Mouse (Mus musculus): Measurements from ENCODE around the gene Aatf. TPM values are rescaled to one million over a fixed set of nuclear protein-coding genes. Genes with fewer than 3 reads are reported as not detected.

Aatf gene
- polyA plus RNA-seq, 1 experiment from 2014 or later: 60.4 TPM

DNA sequence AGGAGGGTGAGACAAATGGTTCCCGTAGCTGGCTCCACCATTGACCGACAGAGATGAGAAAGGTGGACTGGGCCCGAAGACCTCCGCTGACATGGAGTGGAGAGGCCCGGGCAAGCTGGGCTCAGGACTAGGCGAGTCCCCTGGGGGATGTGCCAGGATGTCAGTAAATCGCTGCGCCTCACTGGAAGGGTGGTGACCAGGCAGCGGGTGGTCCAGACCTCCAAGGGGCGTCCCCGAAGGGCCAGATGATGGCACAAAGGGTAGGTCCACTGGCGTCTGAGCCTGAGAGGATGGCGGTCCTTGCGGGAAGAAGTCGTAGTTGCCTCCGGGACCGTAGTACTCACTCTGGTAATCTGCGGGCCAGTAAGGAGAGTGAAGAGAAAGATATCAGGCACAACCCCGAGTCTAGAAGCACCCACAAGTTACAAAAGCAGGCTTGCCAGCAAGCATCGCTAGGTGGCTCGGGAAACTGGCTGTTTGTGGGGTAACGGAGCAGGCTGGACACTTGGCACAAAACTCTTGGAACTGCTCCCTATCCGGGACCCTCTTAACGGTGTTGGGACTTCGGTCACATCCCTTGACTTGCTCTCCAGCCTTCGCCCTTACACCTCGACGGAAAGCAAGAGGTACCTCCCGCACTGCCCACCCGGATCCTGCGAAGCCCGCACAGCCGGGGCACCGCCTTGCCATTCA is 6.4 kb upstream of the Aatf start:
- H3K9me3 ChIP-seq (replicated peaks): no peaks in the 10 kb centered on the region
- ATAC-seq (replicated peaks; ENCODE audit: low FRiP score): peak; percentile 44; the same call in 1 of the 2 replicates
- H3K9ac ChIP-seq: peak overlapping the region; percentile 15; the same call in 1 of the 2 replicates
- 5% methylated on average over 34 of the region's 34 CpGs for WGBS
- H3K27me3 ChIP-seq: peaks cover 92% of the 10 kb centered on the region
- no peak overlapping the region for H3K27ac ChIP-seq
- peak overlapping the region; percentile 82 for H3K4me2 ChIP-seq
- H3K4me1 ChIP-seq: peaks cover 39% of the 10 kb centered on the region
- peak overlapping the region; percentile 63 for H3K4me3 ChIP-seq (replicated peaks)
- H3K36me3 ChIP-seq: no peaks in the 10 kb centered on the region

DNA sequence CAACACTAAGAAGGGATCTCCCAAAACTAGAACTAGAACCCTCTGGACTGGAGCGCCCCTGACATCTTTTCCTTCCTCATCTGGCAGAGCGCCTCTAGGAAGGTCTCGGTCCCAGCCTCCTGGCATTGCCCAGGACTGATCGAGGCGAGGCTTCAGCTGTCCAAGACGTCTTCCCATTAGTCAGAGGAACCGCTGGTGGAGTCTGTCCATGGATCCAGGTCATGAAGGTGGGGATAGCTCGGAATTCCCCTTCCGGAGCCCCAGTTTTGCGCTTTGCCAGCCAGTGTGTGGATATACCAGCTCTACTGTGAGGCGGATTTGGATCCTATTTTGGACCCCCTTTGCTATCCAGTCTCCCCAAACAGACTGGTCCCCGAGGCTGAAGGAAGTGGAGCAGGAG is 5.7 kb upstream of the Aatf start:
- Histone ChIP-seq H3K27ac (no peak overlapping the region), H3K9ac (no peak overlapping the region), H3K9me3 (replicated peaks) (no peaks in the 10 kb centered on the region), H3K4me3 (replicated peaks) (peak overlapping the region; percentile 63), H3K4me2 (peak overlapping the region; percentile 82), H3K27me3 (peaks cover 92% of the 10 kb centered on the region), H3K36me3 (no peaks in the 10 kb centered on the region), H3K4me1 (peaks cover 38% of the 10 kb centered on the region)
- ATAC-seq (replicated peaks; ENCODE audit: low FRiP score): no peak
- WGBS: 17% methylated on average over 12 of the region's 12 CpGs

DNA sequence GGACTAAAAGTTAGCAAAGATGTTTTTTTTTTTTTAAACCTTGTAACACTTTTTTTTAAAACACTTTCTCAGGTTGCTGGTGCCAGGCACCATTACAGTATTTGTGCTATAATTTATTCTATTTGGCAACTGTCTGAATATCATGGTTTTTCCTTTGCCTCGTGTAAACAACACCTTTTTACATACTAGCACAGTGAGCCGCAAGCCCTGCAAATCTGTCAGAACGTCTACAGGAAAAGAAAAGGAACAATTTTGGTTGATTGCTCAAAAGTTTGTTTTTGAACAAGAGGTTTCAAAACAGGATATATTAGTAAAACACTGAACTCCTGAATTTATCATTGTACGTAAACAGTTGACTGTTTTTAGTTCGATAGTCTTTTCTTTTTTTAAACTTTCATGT is 4.9 kb upstream of the Aatf start:
- Histone ChIP-seq H3K4me1 (peaks cover 38% of the 10 kb centered on the region), H3K27ac (no peak overlapping the region), H3K27me3 (peaks cover 84% of the 10 kb centered on the region), H3K36me3 (no peaks in the 10 kb centered on the region), H3K9ac (no peak overlapping the region), H3K4me3 (replicated peaks) (no peak overlapping the region), H3K9me3 (replicated peaks) (no peaks in the 10 kb centered on the region), H3K4me2 (no peak overlapping the region; the same call in 1 of the 2 replicates)
- WGBS: 31% methylated on average over 5 of the region's 5 CpGs
- no peak for ATAC-seq (replicated peaks; ENCODE audit: low FRiP score)

DNA sequence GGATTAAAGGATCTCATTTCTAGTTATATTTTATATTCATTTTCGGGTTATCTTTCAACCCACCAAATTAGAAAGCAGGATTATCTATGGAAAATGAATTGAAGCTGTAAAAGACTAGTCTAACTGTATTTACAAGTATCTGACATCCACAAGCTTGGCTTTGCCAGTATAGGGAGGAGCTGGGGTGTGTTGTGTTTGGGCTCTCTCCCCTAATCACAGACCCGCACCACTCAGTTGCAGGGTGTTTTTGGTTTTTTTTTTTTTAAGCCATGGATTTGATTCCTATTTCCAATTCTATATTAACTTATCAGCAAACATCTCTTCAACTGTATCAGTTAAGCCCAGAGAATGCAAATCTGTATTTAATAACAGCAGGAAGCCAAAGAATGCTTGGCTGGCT is 4.1 kb upstream of the Aatf start:
- Histone ChIP-seq H3K4me3 (replicated peaks) (no peak overlapping the region), H3K9me3 (replicated peaks) (no peaks in the 10 kb centered on the region), H3K27ac (no peak overlapping the region), H3K4me2 (no peak overlapping the region), H3K4me1 (peaks cover 39% of the 10 kb centered on the region), H3K9ac (no peak overlapping the region), H3K27me3 (peaks cover 76% of the 10 kb centered on the region), H3K36me3 (no peaks in the 10 kb centered on the region)
- WGBS: 18% methylated on average over 2 of the region's 2 CpGs
- no peak for ATAC-seq (replicated peaks; ENCODE audit: low FRiP score)

DNA sequence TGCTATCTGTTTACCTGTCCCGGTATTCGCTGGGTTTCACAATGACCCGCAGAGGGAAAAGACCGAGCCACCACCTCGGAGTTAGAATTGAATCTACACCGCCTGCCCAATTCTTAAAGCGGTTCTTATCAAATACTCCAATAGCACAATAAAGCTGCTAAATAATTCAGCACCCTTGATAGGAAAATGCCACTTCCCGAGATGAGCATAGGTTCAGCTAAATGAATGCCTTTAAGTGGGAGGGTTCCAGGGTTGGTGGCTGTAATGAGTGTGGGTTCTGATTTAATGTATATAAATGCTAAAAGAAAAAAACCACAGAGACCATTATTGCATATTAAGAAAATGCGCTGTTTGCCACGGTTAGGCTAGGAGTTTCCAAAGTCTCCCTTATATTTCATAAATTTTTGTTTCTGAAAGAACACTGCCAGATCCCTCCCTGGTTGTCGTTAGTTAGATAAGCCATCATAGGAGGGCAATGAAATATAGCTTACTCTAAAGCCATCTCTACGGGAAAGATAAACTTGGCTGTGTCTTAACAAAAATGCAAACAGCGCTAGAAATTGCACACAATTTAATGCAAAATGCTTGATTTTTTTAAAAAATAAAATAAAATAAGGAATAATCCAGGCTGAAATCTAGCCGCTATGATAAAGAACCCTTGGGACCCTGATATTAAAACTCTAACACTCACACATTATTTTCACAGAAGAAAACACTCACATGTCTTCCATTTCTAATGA is 3.3 kb upstream of the Aatf start:
- peaks cover 68% of the 10 kb centered on the region for H3K27me3 ChIP-seq
- H3K9me3 ChIP-seq (replicated peaks): no peaks in the 10 kb centered on the region
- no peak overlapping the region for H3K9ac ChIP-seq
- H3K4me3 ChIP-seq (replicated peaks): no peak overlapping the region
- H3K27ac ChIP-seq: no peak overlapping the region
- no peak for ATAC-seq (replicated peaks; ENCODE audit: low FRiP score)
- no peaks in the 10 kb centered on the region; the same call in 1 of the 2 replicates for H3K36me3 ChIP-seq
- H3K4me2 ChIP-seq: no peak overlapping the region
- WGBS: 18% methylated on average over 14 of the region's 14 CpGs
- H3K4me1 ChIP-seq: peaks cover 41% of the 10 kb centered on the region

DNA sequence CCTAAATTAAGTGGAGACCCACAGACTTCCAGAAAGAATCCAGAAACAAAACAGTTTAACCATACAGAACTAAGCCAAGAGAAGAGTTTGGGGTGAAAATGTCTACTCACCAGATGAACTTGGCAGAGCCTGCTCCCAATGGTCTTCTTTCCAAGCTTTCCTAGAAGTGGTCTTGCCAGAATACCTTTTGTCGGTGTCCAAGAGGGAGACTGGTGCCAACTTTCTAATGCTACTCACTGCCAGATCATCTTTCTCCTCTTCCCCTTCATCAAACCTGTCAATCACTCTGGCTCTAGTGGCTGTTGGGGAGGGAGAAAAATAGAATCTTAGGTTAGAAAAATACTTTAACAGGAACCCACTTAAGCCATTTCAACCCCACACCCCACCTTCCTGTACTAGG is 1.3 kb downstream of the Aatf start:
- H3K9me3 ChIP-seq (replicated peaks): no peaks in the 10 kb centered on the region
- 83% methylated on average over 1 of the region's 1 CpGs for WGBS
- H3K4me2 ChIP-seq: peak overlapping the region; percentile 90
- H3K36me3 ChIP-seq: peaks cover 40% of the 10 kb centered on the region
- H3K27ac ChIP-seq: no peak overlapping the region
- H3K27me3 ChIP-seq: peaks cover 29% of the 10 kb centered on the region
- no peak for ATAC-seq (replicated peaks; ENCODE audit: low FRiP score)
- H3K4me1 ChIP-seq: peaks cover 22% of the 10 kb centered on the region
- 0 out of 2 replicates have a peak overlapping the region, but pooled peaks have one; percentile 79 for H3K9ac ChIP-seq
- H3K4me3 ChIP-seq (replicated peaks): peak overlapping the region; percentile 74

DNA sequence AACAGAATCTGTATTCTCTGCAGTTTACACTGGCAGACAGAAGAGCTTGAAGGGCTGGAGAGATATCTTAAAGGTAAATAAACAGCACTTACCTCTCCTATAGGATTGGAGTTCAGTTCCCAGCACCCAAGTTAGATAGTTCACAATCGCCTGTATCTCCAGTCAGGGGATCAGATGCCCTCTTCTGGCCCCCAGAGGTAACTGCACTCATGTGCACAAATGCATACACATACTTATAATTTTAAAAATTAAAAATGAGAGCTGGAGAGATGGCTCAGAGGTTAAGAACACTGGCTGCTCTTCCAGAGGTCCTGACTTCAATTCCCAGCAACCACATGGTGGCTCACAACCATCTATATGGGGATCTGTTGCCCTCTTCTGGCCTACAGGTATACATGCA is 9.0 kb downstream of the Aatf start:
- Histone ChIP-seq H3K9me3 (replicated peaks) (0 out of 2 replicates have a peak, but pooled peaks cover 5% of the 10 kb centered on the region), H3K4me3 (replicated peaks) (no peak overlapping the region), H3K36me3 (peaks cover 71% of the 10 kb centered on the region), H3K9ac (no peak overlapping the region), H3K4me1 (no peaks in the 10 kb centered on the region), H3K27ac (no peak overlapping the region), H3K4me2 (no peak overlapping the region), H3K27me3 (no peaks in the 10 kb centered on the region)
- WGBS: 100% methylated on average over 1 of the region's 1 CpGs
- no peak for ATAC-seq (replicated peaks; ENCODE audit: low FRiP score)

DNA sequence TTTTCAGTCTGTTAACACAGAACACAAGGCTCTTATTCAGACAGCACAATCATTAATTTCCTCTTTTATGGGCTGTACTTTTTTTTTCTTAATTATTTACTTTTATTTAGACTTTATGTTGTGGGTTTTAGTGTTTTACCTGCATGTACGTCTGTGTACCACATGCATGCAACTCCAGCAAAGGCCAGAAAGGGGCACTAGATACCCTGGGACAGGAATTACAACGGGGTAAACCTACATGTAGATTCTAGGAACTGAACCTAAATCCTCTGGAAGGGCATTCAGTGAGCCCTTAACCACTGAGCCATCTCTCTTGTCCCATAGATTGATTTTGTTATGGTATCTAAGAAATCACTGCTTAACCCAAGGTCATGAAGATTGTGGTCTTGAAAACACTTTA is 15.4 kb downstream of the Aatf start:
- 58% methylated on average over 2 of the region's 2 CpGs for WGBS
- Histone ChIP-seq H3K4me1 (no peaks in the 10 kb centered on the region), H3K27me3 (no peaks in the 10 kb centered on the region), H3K9ac (no peak overlapping the region), H3K4me2 (no peak overlapping the region), H3K27ac (no peak overlapping the region), H3K36me3 (peaks cover 42% of the 10 kb centered on the region), H3K4me3 (replicated peaks) (no peak overlapping the region), H3K9me3 (replicated peaks) (no peaks in the 10 kb centered on the region; the same call in 1 of the 2 replicates)
- no peak for ATAC-seq (replicated peaks; ENCODE audit: low FRiP score)

DNA sequence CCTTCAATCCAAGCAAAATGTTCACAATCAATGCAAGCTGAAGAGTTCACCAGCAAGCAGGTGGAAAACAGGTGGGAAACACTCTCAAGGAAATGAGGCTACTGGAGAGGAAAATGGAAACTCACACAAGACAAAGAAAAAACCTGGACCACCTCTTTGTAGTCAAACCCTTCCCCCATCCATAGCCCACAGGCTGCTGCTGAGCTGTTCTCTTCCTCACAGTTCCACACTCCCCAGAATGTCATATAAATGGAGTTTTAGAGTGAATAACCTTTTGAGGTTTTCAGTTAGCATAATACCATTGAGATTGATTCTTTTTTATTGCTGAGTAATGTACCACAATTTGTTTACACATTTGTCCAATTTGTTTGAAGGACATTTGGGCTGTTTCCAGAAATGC is 16.4 kb downstream of the Aatf start:
- ATAC-seq (replicated peaks; ENCODE audit: low FRiP score): no peak
- Histone ChIP-seq H3K4me2 (no peak overlapping the region), H3K4me3 (replicated peaks) (no peak overlapping the region), H3K27ac (no peak overlapping the region), H3K9me3 (replicated peaks) (no peaks in the 10 kb centered on the region; the same call in 1 of the 2 replicates), H3K27me3 (no peaks in the 10 kb centered on the region), H3K4me1 (no peaks in the 10 kb centered on the region), H3K9ac (no peak overlapping the region), H3K36me3 (peaks cover 43% of the 10 kb centered on the region)

DNA sequence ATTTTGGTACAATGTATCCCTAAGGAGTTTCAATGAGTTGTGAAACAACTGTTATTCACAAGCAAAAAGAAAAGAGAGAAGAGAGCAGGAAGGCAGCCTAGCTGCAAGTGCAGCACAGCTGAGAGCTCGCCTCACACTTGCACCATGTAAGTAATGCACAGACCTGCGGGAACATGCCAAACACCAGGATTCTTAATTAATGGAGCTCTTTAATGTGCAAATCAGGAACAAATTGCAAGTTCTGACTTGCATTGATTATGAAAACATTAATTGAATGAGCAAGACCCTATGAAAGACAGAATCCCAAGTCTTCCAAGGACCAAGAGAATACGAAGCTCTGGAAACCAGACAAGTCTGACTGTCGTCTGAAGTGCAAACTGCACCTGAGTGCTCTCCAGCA is 17.5 kb downstream of the Aatf start:
- peaks cover 48% of the 10 kb centered on the region for H3K36me3 ChIP-seq
- H3K27me3 ChIP-seq: no peaks in the 10 kb centered on the region
- WGBS: 75% methylated on average over 4 of the region's 4 CpGs
- no peaks in the 10 kb centered on the region for H3K4me1 ChIP-seq
- no peak overlapping the region for H3K27ac ChIP-seq
- no peak overlapping the region for H3K4me3 ChIP-seq (replicated peaks)
- H3K4me2 ChIP-seq: no peak overlapping the region
- no peaks in the 10 kb centered on the region; the same call in 1 of the 2 replicates for H3K9me3 ChIP-seq (replicated peaks)
- H3K9ac ChIP-seq: no peak overlapping the region
- ATAC-seq (replicated peaks; ENCODE audit: low FRiP score): no peak

DNA sequence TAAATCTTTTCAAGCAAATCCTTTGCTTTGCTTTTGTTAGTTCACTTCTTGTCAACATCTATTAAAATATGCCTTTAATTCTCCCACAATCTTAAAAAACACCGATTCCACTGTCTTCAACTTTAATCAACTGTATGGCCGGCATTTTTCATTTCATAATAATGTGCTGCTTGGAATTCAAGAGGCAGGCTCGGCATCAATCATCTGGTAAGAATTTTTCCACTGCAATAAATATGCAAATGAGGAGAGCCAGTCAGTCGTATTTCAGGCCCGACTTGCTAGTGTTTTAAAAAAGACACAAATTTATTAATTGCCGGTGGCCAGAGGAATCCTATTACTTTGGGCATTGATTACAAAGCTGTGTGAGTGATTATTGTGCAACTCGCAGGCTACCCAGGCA is 31.7 kb downstream of the Aatf start:
- Histone ChIP-seq H3K4me1 (no peaks in the 10 kb centered on the region), H3K4me2 (no peak overlapping the region), H3K36me3 (no peaks in the 10 kb centered on the region), H3K4me3 (replicated peaks) (no peak overlapping the region), H3K27me3 (no peaks in the 10 kb centered on the region), H3K27ac (no peak overlapping the region), H3K9ac (no peak overlapping the region), H3K9me3 (replicated peaks) (no peaks in the 10 kb centered on the region)
- ATAC-seq (replicated peaks; ENCODE audit: low FRiP score): no peak
- WGBS: 50% methylated on average over 7 of the region's 7 CpGs

DNA sequence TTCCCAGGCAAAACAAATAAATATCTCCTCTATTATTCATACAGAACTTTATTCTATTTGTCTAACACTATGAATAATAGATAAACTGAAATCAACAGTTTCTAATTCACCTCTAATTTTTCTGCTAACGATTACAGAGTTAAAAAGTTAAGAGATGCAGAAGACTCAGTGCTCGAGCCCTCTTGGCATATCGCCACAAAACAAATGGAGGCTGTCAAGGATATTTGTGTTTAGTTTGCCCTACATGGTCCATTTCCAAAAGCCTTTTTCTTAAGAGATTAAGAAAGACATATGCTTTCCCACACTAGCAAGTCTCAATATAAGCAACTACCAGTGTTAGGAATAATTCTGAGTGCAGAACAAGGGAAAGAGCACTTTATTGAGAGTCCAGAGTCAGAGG is 32.9 kb downstream of the Aatf start:
- Histone ChIP-seq H3K36me3 (no peaks in the 10 kb centered on the region), H3K9me3 (replicated peaks) (no peaks in the 10 kb centered on the region), H3K27me3 (no peaks in the 10 kb centered on the region), H3K4me3 (replicated peaks) (no peak overlapping the region), H3K27ac (no peak overlapping the region), H3K4me1 (no peaks in the 10 kb centered on the region), H3K4me2 (no peak overlapping the region), H3K9ac (no peak overlapping the region)
- ATAC-seq (replicated peaks; ENCODE audit: low FRiP score): no peak
- WGBS: 52% methylated on average over 3 of the region's 3 CpGs

All from kidney, embryonic 15.5 days (tissue).